Mouse (Mus musculus): Measurements from ENCODE around the gene Tnfsf13b. TPM values are rescaled to one million over a fixed set of nuclear protein-coding genes. Genes with fewer than 3 reads are reported as not detected.

Gene Tnfsf13b
- not detected in 2 replicates for polyA plus RNA-seq (2012; ENCODE audit: insufficient read depth, insufficient read length, low replicate concordance, missing spikeins)

- no peak within 1 kb of the TSS for H3K27ac ChIP-seq (ENCODE audit: insufficient read depth, low read depth, low read length)
- H3K4me1 ChIP-seq (ENCODE audit: control insufficient read depth, insufficient read depth, low read length): peaks cover 8% of the 10 kb centered on the region
- H3K4me3 ChIP-seq (ENCODE audit: insufficient read depth, low read depth, low read length): peak within 1 kb of the TSS; percentile 46
- no peak for TF ChIP-seq POLR2A (IDR thresholded peaks at IDR 0.05; ENCODE audit: insufficient read depth, low read depth, low read length)
- no peak for TF ChIP-seq CTCF (IDR thresholded peaks at IDR 0.05; ENCODE audit: insufficient read depth, low read depth, low read length)
- 79% methylated on average over 16 of the region's 16 CpGs for WGBS
These were observed at the start of gene Tnfsf13b for GRCm38 (mm10) chr8:10006156-10006985. Gene Tnfsf13b, plus strand, starts transcription at chr8:10006467.

- no peak overlapping the region for H3K4me3 ChIP-seq (ENCODE audit: insufficient read depth, low read depth, low read length)
- H3K4me1 ChIP-seq (ENCODE audit: control insufficient read depth, insufficient read depth, low read length): no peaks in the 10 kb centered on the region
- 82% methylated on average over 4 of the region's 4 CpGs for WGBS
- TF ChIP-seq CTCF (IDR thresholded peaks at IDR 0.05; ENCODE audit: insufficient read depth, low read depth, low read length) (no peak), POLR2A (IDR thresholded peaks at IDR 0.05; ENCODE audit: insufficient read depth, low read depth, low read length) (no peak)
- H3K27ac ChIP-seq (ENCODE audit: insufficient read depth, low read depth, low read length): no peak overlapping the region
These were observed 47.9 kb upstream of the Tnfsf13b start for GRCm38 (mm10) chr8:9958338-9958737.

GRCm38 (mm10) chr8:9959919-9960318 is 46.3 kb upstream of the Tnfsf13b start:
- TF ChIP-seq POLR2A (IDR thresholded peaks at IDR 0.05; ENCODE audit: insufficient read depth, low read depth, low read length) (no peak), CTCF (IDR thresholded peaks at IDR 0.05; ENCODE audit: insufficient read depth, low read depth, low read length) (no peak)
- WGBS: 94% methylated on average over 2 of the region's 2 CpGs
- Histone ChIP-seq H3K27ac (ENCODE audit: insufficient read depth, low read depth, low read length) (no peak overlapping the region), H3K4me1 (ENCODE audit: control insufficient read depth, insufficient read depth, low read length) (no peaks in the 10 kb centered on the region), H3K4me3 (ENCODE audit: insufficient read depth, low read depth, low read length) (no peak overlapping the region)

GRCm38 (mm10) chr8:9971866-9972265 is 34.4 kb upstream of the Tnfsf13b start:
- WGBS: 98% methylated on average over 9 of the region's 9 CpGs
- no peak for TF ChIP-seq CTCF (IDR thresholded peaks at IDR 0.05; ENCODE audit: insufficient read depth, low read depth, low read length)
- TF ChIP-seq POLR2A (IDR thresholded peaks at IDR 0.05; ENCODE audit: insufficient read depth, low read depth, low read length): no peak
- no peaks in the 10 kb centered on the region for H3K4me1 ChIP-seq (ENCODE audit: control insufficient read depth, insufficient read depth, low read length)
- no peak overlapping the region for H3K4me3 ChIP-seq (ENCODE audit: insufficient read depth, low read depth, low read length)
- no peak overlapping the region for H3K27ac ChIP-seq (ENCODE audit: insufficient read depth, low read depth, low read length)

GRCm38 (mm10) chr8:9975276-9975675 is 31.0 kb upstream of the Tnfsf13b start:
- TF ChIP-seq CTCF (IDR thresholded peaks at IDR 0.05; ENCODE audit: insufficient read depth, low read depth, low read length): no peak
- H3K4me1 ChIP-seq (ENCODE audit: control insufficient read depth, insufficient read depth, low read length): peaks cover 8% of the 10 kb centered on the region
- H3K4me3 ChIP-seq (ENCODE audit: insufficient read depth, low read depth, low read length): no peak overlapping the region
- WGBS: 43% methylated on average over 5 of the region's 5 CpGs
- no peak overlapping the region for H3K27ac ChIP-seq (ENCODE audit: insufficient read depth, low read depth, low read length)

- H3K4me3 ChIP-seq (ENCODE audit: insufficient read depth, low read depth, low read length): peak overlapping the region; percentile 75
- under 1% methylated on average over 47 of the region's 47 CpGs for WGBS
- H3K4me1 ChIP-seq (ENCODE audit: control insufficient read depth, insufficient read depth, low read length): peaks cover 8% of the 10 kb centered on the region
- H3K27ac ChIP-seq (ENCODE audit: insufficient read depth, low read depth, low read length): no peak overlapping the region
- TF ChIP-seq POLR2A (IDR thresholded peaks at IDR 0.05; ENCODE audit: insufficient read depth, low read depth, low read length) (0 out of 2 replicates have a peak, but pooled peaks have one; percentile 27), CTCF (IDR thresholded peaks at IDR 0.05; ENCODE audit: insufficient read depth, low read depth, low read length) (peak; percentile 79)
These were observed 30.2 kb upstream of the Tnfsf13b start for GRCm38 (mm10) chr8:9975898-9976611.

GRCm38 (mm10) chr8:9977016-9977415 is 29.3 kb upstream of the Tnfsf13b start:
- no peak overlapping the region for H3K27ac ChIP-seq (ENCODE audit: insufficient read depth, low read depth, low read length)
- H3K4me3 ChIP-seq (ENCODE audit: insufficient read depth, low read depth, low read length): no peak overlapping the region
- peaks cover 8% of the 10 kb centered on the region for H3K4me1 ChIP-seq (ENCODE audit: control insufficient read depth, insufficient read depth, low read length)
- WGBS: 36% methylated on average over 15 of the region's 15 CpGs
- no peak for TF ChIP-seq CTCF (IDR thresholded peaks at IDR 0.05; ENCODE audit: insufficient read depth, low read depth, low read length)
- TF ChIP-seq POLR2A (IDR thresholded peaks at IDR 0.05; ENCODE audit: insufficient read depth, low read depth, low read length): no peak

- Histone ChIP-seq H3K4me3 (ENCODE audit: insufficient read depth, low read depth, low read length) (peak within 1 kb of the TSS; percentile 98), H3K27ac (ENCODE audit: insufficient read depth, low read depth, low read length) (peak within 1 kb of the TSS; percentile 58; the same call in 1 of the 2 replicates), H3K4me1 (ENCODE audit: control insufficient read depth, insufficient read depth, low read length) (peaks cover 8% of the 10 kb centered on the region)
- TF ChIP-seq POLR2A (IDR thresholded peaks at IDR 0.05; ENCODE audit: insufficient read depth, low read depth, low read length) (peak; percentile 71), CTCF (IDR thresholded peaks at IDR 0.05; ENCODE audit: insufficient read depth, low read depth, low read length) (no peak)
- whole genome bisulfite sequencing: under 1% methylated on average over 64 of the region's 68 CpGs
These were observed 28.5 kb upstream of the Tnfsf13b start, which contains the start of the genes Lig4 and Abhd13 for GRCm38 (mm10) chr8:9977573-9978314. Gene Lig4, minus strand, starts transcription at chr8:9977686. Gene Abhd13, plus strand, starts transcription at chr8:9977707.
